Mouse (Mus musculus) embryo, embryonic 9.5 days (tissue): ENCODE data around the gene Golm1.
A peak's percentile ranks its signal among the peaks of the same experiment; 100 is the strongest.
"Not testable (repeated sequence)": the region's sequence is repeated elsewhere in the genome, so short reads cannot be mapped to it uniquely, and the experiment has no call there.

Source experiments
- DNase-seq: peaks from one replicate; pipeline ENCODE4 v3.0.0-alpha.2; 2017; ENCODE audit errors: extremely low spot score

The Golm1 gene

GRCm38 (mm10) chr13:59675151-59676011 lies at the start of gene Golm1:
Golm1 (minus strand) TSS chr13:59675811.
- peak; percentile 84 for DNase-seq

GRCm38 (mm10) chr13:59722089-59722488 lies 46.5 kb upstream of the Golm1 start:
- not testable (repeated sequence) for DNase-seq

DNA sequence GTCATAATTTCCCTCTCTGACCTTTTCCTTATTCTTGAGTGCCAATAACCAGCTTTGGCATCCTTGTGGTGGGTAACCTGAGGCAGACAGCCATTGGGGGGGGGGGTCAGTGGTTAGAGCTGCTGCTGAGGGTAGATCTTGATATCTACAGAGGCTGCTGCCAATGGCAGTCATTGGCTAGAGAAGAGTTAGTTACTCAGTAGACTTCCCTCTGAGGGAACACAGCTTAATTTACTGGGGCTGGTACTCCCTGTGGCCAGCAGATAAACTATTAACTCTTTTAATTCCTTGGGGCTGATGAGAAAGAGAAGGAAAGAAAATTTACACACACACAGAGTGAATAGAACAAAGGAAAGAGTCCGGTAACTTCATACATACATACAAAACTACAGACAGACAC lies 43.9 kb upstream of the Golm1 start:
- no peak for DNase-seq

GRCm38 (mm10) chr13:59718857-59719440 lies 43.3 kb upstream of the Golm1 start:
- not testable (repeated sequence) for DNase-seq

DNA sequence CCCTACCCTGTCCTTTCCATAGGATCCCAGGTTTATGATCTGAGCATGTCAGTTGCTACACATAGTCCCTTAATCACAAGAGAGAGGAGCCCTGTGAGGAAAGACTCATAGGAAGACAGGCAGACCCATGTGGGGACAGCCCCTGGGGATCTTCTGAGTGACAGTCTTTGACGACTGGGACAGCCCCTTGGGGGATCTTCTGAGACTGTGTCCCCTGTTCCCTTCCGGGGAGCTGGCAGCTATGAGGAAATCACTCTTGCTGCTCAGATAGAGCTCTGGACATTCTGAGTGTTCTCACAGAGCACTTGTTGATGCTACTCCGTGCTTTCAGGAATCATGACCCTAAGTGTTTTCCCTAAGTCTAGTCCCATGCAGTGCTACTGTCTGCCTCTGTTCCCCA lies 38.1 kb upstream of the Golm1 start:
- DNase-seq: no peak

- not testable (repeated sequence) for DNase-seq
Measured at GRCm38 (mm10) chr13:59711984-59712383, 36.4 kb upstream of the Golm1 start, which contains the start of gene Spata31d1b. Spata31d1b (plus strand) TSS chr13:59712284.

GRCm38 (mm10) chr13:59710230-59710629 lies 34.6 kb upstream of the Golm1 start, which contains the start of gene Spata31d1a:
Spata31d1a (minus strand) TSS chr13:59710330.
- no peak for DNase-seq

DNA sequence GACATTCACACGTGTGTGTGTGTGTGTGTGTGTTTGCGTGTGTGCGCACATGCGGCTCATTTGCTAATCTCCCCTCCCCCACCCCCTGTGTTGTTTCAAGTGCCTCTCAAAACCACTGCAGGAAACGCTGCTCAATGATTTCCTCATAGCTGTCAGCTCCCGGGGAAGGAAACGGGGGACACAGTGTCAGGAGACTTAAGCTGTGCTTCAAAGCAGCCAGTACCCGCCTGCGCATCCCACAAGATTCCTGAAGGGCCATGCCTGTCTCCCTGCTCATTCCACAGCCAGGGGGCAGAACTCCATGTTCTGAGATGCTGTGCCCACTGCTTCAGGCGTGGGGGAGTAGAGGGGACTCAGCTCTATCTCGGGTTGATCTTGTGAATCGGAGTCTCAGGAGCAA lies 29.0 kb upstream of the Golm1 start:
- peak; percentile 22 for DNase-seq

DNA sequence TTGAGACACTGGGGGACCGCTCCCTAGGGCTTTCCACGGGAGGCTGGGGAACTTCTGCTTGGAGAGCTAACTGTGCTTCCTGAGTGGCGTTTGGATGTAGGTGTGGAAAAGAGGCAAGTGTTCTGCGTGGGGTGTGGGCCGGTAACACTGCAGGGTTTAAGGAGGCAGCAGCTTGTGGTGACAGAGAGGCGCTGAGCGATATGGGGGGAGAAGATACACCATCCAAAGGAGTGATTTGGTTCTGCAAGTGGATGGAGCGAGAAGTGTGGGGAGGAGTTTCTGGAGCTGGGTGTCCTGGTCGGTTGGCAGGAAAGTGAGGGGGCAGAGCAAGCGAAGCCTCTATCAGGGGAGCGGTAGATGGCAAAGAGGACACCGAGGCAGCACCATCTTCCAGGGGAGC lies 27.9 kb upstream of the Golm1 start:
- no peak for DNase-seq

DNA sequence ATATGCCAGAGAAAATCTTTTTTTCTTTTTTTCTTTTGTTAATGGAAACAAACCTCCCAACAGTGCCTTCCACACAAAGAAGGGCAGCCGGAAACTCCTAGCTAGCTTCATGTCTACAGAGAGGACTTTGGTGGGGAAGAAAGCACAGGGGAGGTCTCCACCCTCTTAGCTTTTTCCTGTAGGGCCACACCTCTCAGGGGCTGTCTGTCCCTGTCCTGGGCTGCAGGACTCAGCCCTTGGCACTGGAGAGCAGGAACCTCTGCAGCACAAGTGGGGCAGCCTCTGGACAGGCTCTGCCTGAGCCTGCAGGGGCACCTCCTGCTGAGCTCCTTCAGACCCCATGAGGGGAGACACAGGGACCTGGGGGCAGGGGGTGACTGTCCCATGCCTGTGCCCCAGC lies 24.5 kb upstream of the Golm1 start:
- not testable (repeated sequence) for DNase-seq

DNA sequence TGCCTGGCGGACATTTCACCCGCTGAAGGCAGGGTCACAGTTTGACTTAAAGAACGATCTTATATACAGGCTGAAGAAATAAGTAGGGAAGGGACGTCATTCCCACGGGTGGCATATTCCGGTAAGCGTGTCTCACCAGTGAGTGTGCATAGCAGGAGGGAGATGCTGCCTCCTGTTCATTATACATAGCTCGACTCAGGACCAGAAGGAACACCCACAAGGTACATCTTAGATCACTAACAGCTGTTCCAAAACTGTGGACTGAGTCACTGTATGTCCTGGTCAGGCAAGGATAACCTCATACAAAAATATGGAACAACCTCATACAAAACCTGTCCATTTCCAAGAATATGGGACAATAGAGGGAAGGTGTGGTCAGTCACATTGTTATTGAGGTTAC lies 23.5 kb upstream of the Golm1 start:
- no peak for DNase-seq

- DNase-seq: no peak
Measured at GRCm38 (mm10) chr13:59695781-59696180, 20.2 kb upstream of the Golm1 start.

DNA sequence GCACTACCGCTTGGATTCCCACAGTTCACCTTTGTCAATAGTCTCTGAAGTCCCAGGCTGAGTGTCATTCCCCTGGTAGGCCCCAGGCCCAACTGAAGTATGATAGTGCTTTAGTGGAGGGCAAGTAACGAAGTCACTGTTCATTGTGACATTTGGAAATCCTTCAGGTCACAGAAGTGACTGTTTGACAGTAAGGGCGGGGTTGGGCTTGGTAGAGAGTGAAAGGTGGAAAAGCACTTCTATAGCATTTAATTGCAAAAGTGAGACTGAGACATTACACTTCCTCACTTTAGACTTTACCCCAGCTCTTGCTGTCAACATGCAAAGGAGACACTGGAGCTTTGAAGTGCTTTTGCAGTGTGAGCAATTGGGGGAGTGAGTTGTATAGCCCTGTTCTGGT lies 18.4 kb upstream of the Golm1 start, which contains the start of gene 4921517D22Rik:
Gene 4921517D22Rik (minus strand): TSS at position 101 of the 400 bp plus-strand sequence.
- DNase-seq: no peak

GRCm38 (mm10) chr13:59691478-59691877 lies 15.9 kb upstream of the Golm1 start:
- DNase-seq: peak; percentile 87

DNA sequence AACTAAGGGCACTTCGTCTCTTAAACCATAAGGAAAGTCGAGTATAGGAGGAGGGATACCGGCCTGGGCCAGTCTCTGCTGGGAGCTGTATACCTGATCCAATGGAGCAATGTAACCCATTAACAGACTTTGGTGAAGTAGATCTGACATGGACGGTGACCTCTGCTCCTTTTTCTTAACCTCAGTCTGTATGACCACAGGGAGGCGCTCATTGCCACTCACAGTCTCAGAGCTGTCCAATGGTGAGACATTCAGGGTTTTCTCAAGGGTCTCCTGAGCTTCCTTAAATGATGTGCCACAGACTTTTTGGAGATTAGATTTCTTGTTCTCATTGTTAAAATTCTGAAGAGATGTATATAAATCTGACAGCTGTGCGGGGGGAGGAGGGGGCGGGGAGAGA lies 15.0 kb upstream of the Golm1 start:
- DNase-seq: no peak

GRCm38 (mm10) chr13:59689843-59690242 lies 14.2 kb upstream of the Golm1 start:
- no peak for DNase-seq

GRCm38 (mm10) chr13:59689313-59689712 lies 13.7 kb upstream of the Golm1 start:
- no peak for DNase-seq

- no peak for DNase-seq
Measured at GRCm38 (mm10) chr13:59688338-59688770, 12.7 kb upstream of the Golm1 start.

DNA sequence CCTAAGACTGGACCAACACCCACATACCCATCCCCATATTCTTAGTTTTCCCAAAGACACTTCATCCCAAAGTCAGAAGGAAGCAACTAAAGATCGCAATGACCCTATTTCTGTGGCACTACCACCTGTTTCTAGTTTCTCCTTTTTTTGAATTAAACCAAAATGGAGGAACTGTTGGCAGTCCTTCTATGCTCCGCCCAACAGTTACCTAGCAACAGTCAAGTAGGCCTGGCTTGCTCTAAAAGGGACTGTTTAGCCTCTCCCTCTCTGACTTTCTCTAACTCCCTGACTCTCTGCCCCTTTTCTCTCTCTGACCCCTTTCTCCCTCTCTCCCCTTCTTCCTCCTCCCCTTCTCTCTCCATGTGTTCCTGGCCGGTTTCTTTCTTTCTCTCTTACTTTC lies 9.6 kb upstream of the Golm1 start:
- DNase-seq: no peak

DNA sequence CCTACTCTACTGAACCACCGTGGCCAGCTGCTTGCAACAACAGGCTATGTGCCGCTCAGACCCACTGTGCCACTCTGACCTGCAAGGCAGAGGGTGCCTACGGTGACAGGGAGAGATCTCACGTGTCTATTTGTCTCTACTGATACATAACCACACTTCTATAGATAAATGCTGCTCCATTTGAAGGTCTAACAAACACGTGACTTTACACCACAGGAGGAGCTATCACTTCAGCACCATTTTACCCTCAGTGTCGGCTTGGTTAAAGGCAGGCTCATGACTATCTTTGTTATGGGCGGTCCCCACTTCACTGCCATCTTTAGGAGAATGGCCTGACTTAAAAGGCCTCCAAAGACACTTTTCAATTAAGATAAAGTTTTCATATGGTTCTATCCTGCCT lies 7.0 kb upstream of the Golm1 start:
- no peak for DNase-seq

DNA sequence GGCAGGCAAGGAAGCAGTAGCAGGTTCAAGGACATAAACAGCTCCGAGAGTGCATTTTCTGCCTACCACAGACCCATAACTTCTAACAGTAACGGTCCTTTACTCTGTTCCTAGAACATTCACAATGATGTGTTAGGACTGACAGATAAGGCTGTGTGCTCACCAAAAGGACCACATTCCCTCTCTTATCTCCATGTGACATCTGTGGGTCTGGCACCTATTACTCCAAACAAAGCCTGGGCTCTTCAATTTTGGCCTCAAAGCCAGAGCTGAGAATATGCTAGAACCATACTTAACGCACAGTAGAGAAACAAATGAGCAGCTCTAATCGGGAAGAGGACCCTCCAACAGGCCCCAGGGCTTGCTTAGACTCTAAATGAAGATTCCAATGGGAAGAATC lies 4.3 kb upstream of the Golm1 start:
- DNase-seq: no peak

DNA sequence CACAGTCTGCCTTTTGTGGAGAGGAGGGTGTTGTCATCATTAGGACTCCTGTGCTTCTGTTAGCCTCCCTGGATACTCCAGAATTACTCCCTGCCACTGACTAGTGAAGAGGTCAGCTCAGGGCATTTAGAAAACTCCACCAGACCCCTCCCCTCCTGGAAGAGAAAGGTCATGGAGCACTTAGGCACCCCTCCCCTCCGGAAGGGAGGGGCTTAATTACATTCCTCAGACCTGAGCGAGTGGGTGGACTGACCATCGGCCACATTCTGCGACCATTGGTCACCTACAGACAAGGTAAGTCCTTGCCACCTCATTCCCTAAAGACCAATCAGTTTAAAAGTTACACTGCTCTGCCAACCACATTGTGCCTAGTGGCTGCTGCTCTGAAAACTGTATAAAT lies 3.7 kb upstream of the Golm1 start:
- no peak for DNase-seq
